Mouse (Mus musculus) megakaryocyte, embryonic 14.5 days (primary cell): ENCODE results near the gene Snx29.

ENCODE experiments used
- FLI1 ChIP-seq: IDR thresholded peaks from 2 replicates; pipeline ENCODE4 v1.6.1; 2012; ENCODE audit warnings: low read length, inconsistent platforms, mixed read lengths
- GATA1 ChIP-seq: IDR thresholded peaks from 3 replicates; pipeline ENCODE4 v1.6.1; 2012; ENCODE audit warnings: mixed read lengths, low read length, inconsistent platforms, borderline replicate concordance

GRCm38 (mm10) chr16:11322409-11323323 is at the start of gene Snx29:
- TF ChIP-seq GATA1 (no peak), FLI1 (0 out of 2 replicates have a peak, but pooled peaks have one; percentile 33)
